Mouse (Mus musculus) kidney, adult 11 months (tissue): ENCODE results near the gene Izumo1.
"Not testable (repeated sequence)": the region's sequence is repeated elsewhere in the genome, so short reads cannot be mapped to it uniquely, and the experiment has no call there.

ENCODE experiments used
- DNase-seq: peaks from one replicate; pipeline ENCODE4 v3.0.0; 2022

Izumo1 gene

GRCm38 (mm10) chr7:45643441-45644178, 22.0 kb downstream of the Izumo1 start:
- peak; percentile 94 for DNase-seq

GRCm38 (mm10) chr7:45644183-45644582, 22.6 kb downstream of the Izumo1 start:
- DNase-seq: no peak

GRCm38 (mm10) chr7:45644872-45645590, 23.4 kb downstream of the Izumo1 start:
- DNase-seq: no peak

- no peak for DNase-seq
Observed at GRCm38 (mm10) chr7:45645591-45645971, 24.0 kb downstream of the Izumo1 start.

- no peak for DNase-seq
Observed at GRCm38 (mm10) chr7:45646671-45647070, 25.1 kb downstream of the Izumo1 start.

GRCm38 (mm10) chr7:45649351-45649750, 27.7 kb downstream of the Izumo1 start:
- no peak for DNase-seq

GRCm38 (mm10) chr7:45650484-45650883, 28.9 kb downstream of the Izumo1 start:
- DNase-seq: not testable (repeated sequence)

- no peak for DNase-seq
Observed at GRCm38 (mm10) chr7:45654424-45655047, 32.9 kb downstream of the Izumo1 start.

GRCm38 (mm10) chr7:45660746-45661478, 39.3 kb downstream of the Izumo1 start:
- no peak for DNase-seq

- not testable (repeated sequence) for DNase-seq
Observed at GRCm38 (mm10) chr7:45661702-45662101, 40.1 kb downstream of the Izumo1 start.

GRCm38 (mm10) chr7:45665303-45666138, 43.9 kb downstream of the Izumo1 start:
- DNase-seq: no peak

- DNase-seq: no peak
Observed at GRCm38 (mm10) chr7:45666161-45666560, 44.5 kb downstream of the Izumo1 start, which contains the start of gene Fut2. Gene Fut2 (minus strand): TSS chr7:45666394.

GRCm38 (mm10) chr7:45667761-45668160, 46.1 kb downstream of the Izumo1 start:
- no peak for DNase-seq

GRCm38 (mm10) chr7:45668921-45669320, 47.3 kb downstream of the Izumo1 start:
- no peak for DNase-seq

- DNase-seq: no peak
Observed at GRCm38 (mm10) chr7:45677627-45678295, 56.1 kb downstream of the Izumo1 start.
